Mouse (Mus musculus): ENCODE measurements around the gene Wnk3.
"Not testable (repeated sequence)": the region's sequence is repeated elsewhere in the genome, so short reads cannot be mapped to it uniquely, and the experiment has no call there.

The Wnk3 gene

GRCm38 (mm10) chrX:151197778-151198177 is at the start of gene Wnk3:
Gene Wnk3, plus strand, starts transcription at chrX:151198078.
- no peak for DNase-seq (ENCODE audit: extremely low spot score)

GRCm38 (mm10) chrX:151158414-151158813 is 39.5 kb upstream of the Wnk3 start:
- DNase-seq (ENCODE audit: extremely low spot score): no peak

GRCm38 (mm10) chrX:151168438-151169131 is 29.3 kb upstream of the Wnk3 start:
- DNase-seq (ENCODE audit: extremely low spot score): peak; percentile 78

GRCm38 (mm10) chrX:151169261-151169961 is 28.5 kb upstream of the Wnk3 start:
- peak; percentile 85 for DNase-seq (ENCODE audit: extremely low spot score)

GRCm38 (mm10) chrX:151173134-151173533 is 24.7 kb upstream of the Wnk3 start:
- not testable (repeated sequence) for DNase-seq (ENCODE audit: extremely low spot score)

GRCm38 (mm10) chrX:151298329-151298728 is 100.5 kb downstream of the Wnk3 start:
- no peak for DNase-seq (ENCODE audit: extremely low spot score)

GRCm38 (mm10) chrX:151313732-151314131 is 115.9 kb downstream of the Wnk3 start:
- no peak for DNase-seq (ENCODE audit: extremely low spot score)

- DNase-seq (ENCODE audit: extremely low spot score): no peak
Observed at GRCm38 (mm10) chrX:151333615-151334014, 135.7 kb downstream of the Wnk3 start.

GRCm38 (mm10) chrX:151337804-151338203 is 139.9 kb downstream of the Wnk3 start:
- no peak for DNase-seq (ENCODE audit: extremely low spot score)

- peak; percentile 85 for DNase-seq (ENCODE audit: extremely low spot score)
Observed at GRCm38 (mm10) chrX:151343761-151344500, 146.1 kb downstream of the Wnk3 start, which contains the start of gene Fam120c. Gene Fam120c, plus strand, starts transcription at chrX:151344175.

GRCm38 (mm10) chrX:151344501-151344984 is 146.7 kb downstream of the Wnk3 start:
- DNase-seq (ENCODE audit: extremely low spot score): no peak

GRCm38 (mm10) chrX:151345333-151346125 is 147.7 kb downstream of the Wnk3 start:
- no peak for DNase-seq (ENCODE audit: extremely low spot score)

- no peak for DNase-seq (ENCODE audit: extremely low spot score)
Observed at GRCm38 (mm10) chrX:151347278-151347677, 149.4 kb downstream of the Wnk3 start.

- no peak for DNase-seq (ENCODE audit: extremely low spot score)
Observed at GRCm38 (mm10) chrX:151349322-151349721, 151.4 kb downstream of the Wnk3 start.

Measured in embryo, embryonic 9.5 days (tissue).